ENCODE assay signal across 13 mouse cellular contexts in the genomic region with DNA sequence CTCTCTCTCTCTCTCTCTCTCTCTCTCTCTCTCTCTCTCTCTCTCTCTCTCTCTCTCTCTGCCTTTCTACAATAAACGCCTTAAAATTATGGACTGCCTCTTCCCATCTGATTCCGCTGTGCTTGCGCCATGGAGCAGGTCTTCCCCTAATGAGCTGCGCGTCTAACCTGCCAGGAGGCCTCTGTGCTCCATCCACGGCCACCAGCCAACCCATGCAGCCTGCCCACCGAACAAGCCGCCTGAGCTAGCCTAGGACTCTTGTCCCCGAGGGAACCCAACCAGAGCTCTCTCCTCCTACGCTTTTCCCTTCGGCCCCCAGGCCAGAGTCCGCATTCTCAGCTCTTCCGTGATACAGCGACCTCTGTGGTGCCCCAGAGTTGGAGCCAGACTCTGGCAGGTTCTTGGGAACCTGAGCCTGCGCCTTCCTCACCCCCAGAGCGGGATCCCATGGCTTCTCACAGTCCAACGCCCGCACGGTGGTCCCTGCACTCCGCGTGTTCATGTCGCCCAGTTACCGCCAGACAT. TPM values are rescaled to one million over a fixed set of nuclear protein-coding genes. Genes with fewer than 3 reads are reported as not detected.
DNase-seq lines count a peak whose midpoint lies in the region; ATAC-seq and TF ChIP-seq lines count a peak whose summit lies in the region.
"Had no signal": no experiment of that assay in that cellular context is flagged by ENCODE, and none has a peak within 500 bp of the region (broad histone marks: within the 10 kb centered on the region; RNA-seq: fewer than 3 reads in every experiment).

No protein-coding gene starts in this region.

- no peak for ATAC-seq in intestine, embryonic 16.5 days
- ATAC-seq in stomach, postnatal 0 days (ENCODE audit: low FRiP score, low TSS enrichment): no peak

- H3K27me3 ChIP-seq in intestine, embryonic 16.5 days (replicated peaks; ENCODE audit: control insufficient read depth, insufficient read depth, low read length): peaks cover 6% of the 10 kb centered on the region
- H3K27me3 ChIP-seq in stomach, postnatal 0 days (ENCODE audit: control insufficient read depth, insufficient read depth, low read length): no peaks in the 10 kb centered on the region

- H3K9me3 ChIP-seq in intestine, embryonic 16.5 days (ENCODE audit: control insufficient read depth, low read length): no peaks in the 10 kb centered on the region
- no peaks in the 10 kb centered on the region for H3K9me3 ChIP-seq in stomach, postnatal 0 days (ENCODE audit: control insufficient read depth, low read length)

- intact Hi-C loops in heart, postnatal 10 days (cut with DNase I): no loop called here

- peak; percentile 65 for DNase-seq in heart, adult 11 months
- DNase-seq in heart, postnatal 10 days: no peak
- peak; percentile 35 for DNase-seq in testis, postnatal 10 days (ENCODE audit: low spot score)
- DNase-seq in testis, postnatal 14 days (ENCODE audit: low spot score): no peak
- DNase-seq in stomach, postnatal 0 days (ENCODE audit: low spot score): peak; percentile 11
- DNase-seq in adrenal gland, adult 18-20 months (ENCODE audit: low spot score in 2 of 2): no peak
- DNase-seq in gastrocnemius, postnatal 10 days: no peak
- DNase-seq: cerebellum, adult 2 months; kidney, postnatal 14 days; thymus, adult 18-20 months had no signal

- no peak overlapping the region for H3K9ac ChIP-seq in intestine, embryonic 16.5 days (ENCODE audit: low read depth, low read length)
- no peak overlapping the region for H3K9ac ChIP-seq in stomach, postnatal 0 days (ENCODE audit: low read length)

- TF ChIP-seq EP300 in stomach, postnatal 0 days (optimal IDR thresholded peaks at IDR 0.05): no peak

- 23% methylated on average over 22 of the region's 23 CpGs for WGBS in intestine, embryonic 16.5 days
- 26% methylated on average over 23 of the region's 23 CpGs for WGBS in stomach, postnatal 0 days

- no peak for TF ChIP-seq CTCF in stomach, postnatal 0 days (IDR thresholded peaks at IDR 0.05; ENCODE audit: low read depth)

- H3K4me3 ChIP-seq in intestine, embryonic 16.5 days (ENCODE audit: low read length): no peak overlapping the region
- H3K4me3 ChIP-seq in stomach, postnatal 0 days (ENCODE audit: low read depth, low read length): no peak overlapping the region
- H3K4me3 ChIP-seq: megakaryocyte, embryonic 14.5 days had no signal

- H3K36me3 ChIP-seq in intestine, embryonic 16.5 days (ENCODE audit: control insufficient read depth, insufficient read depth, low read length): no peaks in the 10 kb centered on the region
- H3K36me3 ChIP-seq in stomach, postnatal 0 days (ENCODE audit: control insufficient read depth, insufficient read depth, low read length): no peaks in the 10 kb centered on the region

- no peak overlapping the region for H3K27ac ChIP-seq in intestine, embryonic 16.5 days (ENCODE audit: low read length)
- H3K27ac ChIP-seq in stomach, postnatal 0 days (replicated peaks): no peak overlapping the region

- H3K4me2 ChIP-seq in intestine, embryonic 16.5 days (ENCODE audit: low read depth, low read length): peak overlapping the region; percentile 32
- H3K4me2 ChIP-seq in stomach, postnatal 0 days (replicated peaks; ENCODE audit: low read depth): no peak overlapping the region

- H3K4me1 ChIP-seq in intestine, embryonic 16.5 days (ENCODE audit: control insufficient read depth, insufficient read depth, low read length): no peaks in the 10 kb centered on the region
- no peaks in the 10 kb centered on the region for H3K4me1 ChIP-seq in stomach, postnatal 0 days (replicated peaks; ENCODE audit: control insufficient read depth, insufficient read depth)
- H3K4me1 ChIP-seq: megakaryocyte, embryonic 14.5 days had no signal

RNA-seq across cellular contexts. Expression of gene Kcnk12, which starts 28.3 kb away (rescaled TPM):
- under 1 TPM in 1 of 2 experiments, not detected in 1; 0.12 TPM for total RNA-seq in heart, postnatal 10 days (2021)
- polyA plus RNA-seq in intestine, embryonic 16.5 days (2015; fragmentation: Nextera tagmentation; extraction: Ambion mirVana): not detected in 2 replicates
- 0.10 and 0.15 TPM in 2 replicates for polyA plus RNA-seq in stomach, postnatal 0 days (2015; fragmentation: Nextera tagmentation; extraction: Ambion mirVana)
- under 1 TPM in 1 of 2 experiments, not detected in 1; 0.27 TPM for total RNA-seq in adrenal gland, adult 18-20 months (2021)
- not detected for total RNA-seq in gastrocnemius, postnatal 10 days (2021)
- total RNA-seq: liver, adult 2 months had no signal

Comparison
In these comparisons a context has a peak if more than half of its experiments do, and no peak if none do; other contexts are left out.
1. DNase-seq: peak in heart, adult 11 months (single experiment), testis, postnatal 10 days (single experiment) and stomach, postnatal 0 days (single experiment); none in heart, postnatal 10 days (0 of 2), testis, postnatal 14 days (single experiment), adrenal gland, adult 18-20 months (0 of 2) and gastrocnemius, postnatal 10 days (single experiment).